Mouse (Mus musculus) embryonic fibroblast, embryonic 13.5 days (primary cell): ENCODE results near the gene Art4. TPM values are rescaled to one million over a fixed set of nuclear protein-coding genes. Genes with fewer than 3 reads are reported as not detected.

Source experiments
- H3K27ac ChIP-seq: 2 replicates; pipeline ENCODE4 v1.5.1; 2012; ENCODE audit warnings: low read length, control low read depth, inconsistent platforms; ENCODE audit not compliant: insufficient read depth
- H3K4me1 ChIP-seq: 2 replicates; pipeline ENCODE4 v1.6.1; 2011; ENCODE audit warnings: low read length; ENCODE audit not compliant: control insufficient read depth, insufficient read depth
- H3K4me3 ChIP-seq: 2 replicates; pipeline ENCODE4 v1.5.1; 2011; ENCODE audit warnings: mild to moderate bottlenecking, control low read depth, low read length; ENCODE audit not compliant: insufficient read depth
- CTCF ChIP-seq: IDR thresholded peaks from 2 replicates; pipeline ENCODE4 v1.5.1; 2011; ENCODE audit warnings: mild to moderate bottlenecking, control low read depth, low read length, moderate library complexity, borderline replicate concordance; ENCODE audit not compliant: insufficient read depth
- POLR2A ChIP-seq: IDR thresholded peaks from 2 replicates; pipeline ENCODE4 v1.6.1; 2011; ENCODE audit warnings: low read depth, mild to moderate bottlenecking, control low read depth, low read length, moderate library complexity
- polyA plus RNA-seq: library from polyadenylated mRNA; stranded (reverse); fragments of >200 nt; gene quantifications from 2 replicates; pipeline ENCODE4 v1.2.4, GENCODE M21; 2011; ENCODE audit warnings: low read depth; ENCODE audit not compliant: missing spikeins, insufficient read length

Art4 gene
- not detected in 2 replicates for polyA plus RNA-seq

DNA sequence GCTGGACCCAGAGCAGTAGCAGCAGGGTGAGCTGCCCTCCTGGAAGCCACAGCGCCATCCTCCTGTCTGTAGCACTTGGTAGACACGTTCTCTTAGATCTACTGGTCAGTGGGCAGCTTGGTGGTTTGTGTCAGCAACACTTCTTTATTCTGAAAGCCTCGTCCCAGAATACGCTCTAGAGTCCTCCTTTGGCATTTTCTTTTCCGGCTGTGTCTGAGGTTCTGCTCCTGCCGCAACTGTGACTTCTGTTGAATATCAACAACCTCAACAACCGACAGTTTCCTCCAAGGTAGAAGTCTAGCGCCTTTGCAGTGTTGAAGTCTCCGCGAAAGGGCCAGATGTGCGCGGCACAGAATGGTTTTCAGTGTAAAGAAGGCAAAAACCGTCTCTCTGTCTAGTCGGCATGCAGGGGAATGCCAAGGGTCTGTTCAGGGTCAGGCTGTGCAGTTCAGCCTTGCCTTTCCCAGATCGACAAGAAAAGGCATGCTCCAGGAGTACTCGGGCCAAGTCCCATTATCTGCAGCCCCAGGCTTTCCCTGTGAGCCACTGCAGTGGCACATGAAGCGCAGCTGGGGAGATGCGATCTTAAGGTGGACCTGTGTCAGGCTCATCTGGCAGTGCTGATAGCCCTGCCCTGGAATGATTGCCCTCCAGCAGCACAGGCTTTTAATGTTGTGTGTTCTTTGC lies at the start of gene Art4:
TSS of gene Art4 (minus strand) at position 548 of the 687 bp plus-strand sequence.
- H3K4me3 ChIP-seq: no peak within 1 kb of the TSS
- no peak within 1 kb of the TSS for H3K27ac ChIP-seq
- TF ChIP-seq POLR2A (no peak), CTCF (no peak)
- peaks cover 2% of the 10 kb centered on the region; the same call in 1 of the 2 replicates for H3K4me1 ChIP-seq

DNA sequence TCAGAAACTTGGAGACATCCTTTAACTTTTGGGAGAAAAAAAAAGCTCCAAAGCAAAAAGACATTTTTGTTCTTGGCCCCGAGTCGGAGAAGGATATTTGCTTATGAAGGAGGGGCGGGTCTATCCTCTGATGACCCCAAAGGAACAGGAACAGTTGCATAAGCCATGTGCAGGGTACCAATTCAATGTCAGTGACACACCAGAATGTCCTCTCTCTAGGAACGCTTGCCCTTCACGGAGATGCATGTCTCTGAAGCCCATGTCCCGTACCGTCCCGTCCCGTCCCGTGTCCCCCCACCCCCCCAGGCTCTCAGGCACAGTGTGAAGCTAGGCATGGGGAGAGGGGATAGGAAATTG lies 49.4 kb upstream of the Art4 start:
- no peak for TF ChIP-seq CTCF
- no peak for TF ChIP-seq POLR2A
- Histone ChIP-seq H3K4me1 (peaks cover 5% of the 10 kb centered on the region; the same call in 1 of the 2 replicates), H3K27ac (no peak overlapping the region), H3K4me3 (no peak overlapping the region)

DNA sequence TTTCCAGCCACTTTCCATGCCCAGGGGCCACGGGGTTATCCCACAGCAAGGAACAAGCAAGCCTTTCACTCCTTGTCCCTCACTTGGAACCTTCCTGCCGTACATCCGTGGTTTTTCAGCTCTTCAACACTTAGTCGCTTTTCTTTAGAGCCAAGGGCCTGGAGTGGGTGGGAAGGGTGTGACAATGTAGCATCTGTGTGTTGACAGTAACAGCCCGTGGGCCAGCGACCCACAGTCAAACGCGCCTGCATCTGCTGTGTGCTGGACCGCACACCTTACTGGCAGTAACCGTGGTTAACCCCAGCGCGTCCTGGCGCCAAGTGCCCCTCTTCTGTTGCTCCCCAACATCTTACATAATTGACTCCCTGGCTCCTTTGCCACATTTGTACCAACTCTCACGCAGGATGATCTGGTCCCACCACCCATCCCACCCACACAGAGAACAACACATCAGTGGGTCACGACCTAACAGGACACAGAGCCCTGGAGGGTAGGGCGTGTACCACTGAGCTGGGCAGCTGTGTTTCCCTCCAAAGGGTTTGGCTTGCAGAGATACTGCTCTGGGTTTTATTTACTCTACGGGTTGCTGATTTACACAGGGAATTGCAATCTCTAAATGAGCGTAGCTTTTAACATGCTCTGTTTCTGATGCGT lies 48.9 kb upstream of the Art4 start:
- TF ChIP-seq CTCF (no peak), POLR2A (no peak)
- H3K4me1 ChIP-seq: peaks cover 5% of the 10 kb centered on the region; the same call in 1 of the 2 replicates
- no peak overlapping the region for H3K27ac ChIP-seq
- H3K4me3 ChIP-seq: no peak overlapping the region

DNA sequence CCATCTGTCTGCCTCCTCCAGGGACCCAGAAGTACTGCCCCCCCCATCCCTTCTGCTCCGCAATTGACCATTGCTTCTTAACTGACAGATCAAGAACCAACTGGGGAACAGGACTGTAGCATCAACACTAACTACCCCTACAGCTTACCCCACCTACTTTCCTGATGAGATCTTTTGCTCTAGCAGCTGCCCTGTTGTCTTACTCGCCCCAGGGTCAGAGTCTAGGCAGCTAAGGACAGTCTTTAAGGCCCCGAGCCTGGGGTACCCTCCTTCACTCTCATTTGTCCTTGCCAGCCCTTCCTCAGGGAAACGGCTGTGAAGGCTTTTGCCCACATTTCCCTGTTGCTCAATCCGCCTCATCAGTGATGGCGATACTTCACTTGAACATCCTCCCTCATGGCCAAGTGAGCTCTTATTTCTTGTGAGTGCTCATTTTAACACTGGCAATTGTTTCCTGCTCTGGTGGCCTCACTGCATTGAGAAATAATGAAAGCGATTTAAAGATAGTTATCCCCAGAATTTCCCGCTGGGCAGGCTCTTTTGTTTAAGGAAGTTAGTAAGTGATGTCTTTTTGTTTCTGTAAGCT lies 46.4 kb upstream of the Art4 start:
- TF ChIP-seq POLR2A (no peak), CTCF (no peak)
- Histone ChIP-seq H3K4me1 (peaks cover 9% of the 10 kb centered on the region), H3K27ac (no peak overlapping the region), H3K4me3 (no peak overlapping the region)

DNA sequence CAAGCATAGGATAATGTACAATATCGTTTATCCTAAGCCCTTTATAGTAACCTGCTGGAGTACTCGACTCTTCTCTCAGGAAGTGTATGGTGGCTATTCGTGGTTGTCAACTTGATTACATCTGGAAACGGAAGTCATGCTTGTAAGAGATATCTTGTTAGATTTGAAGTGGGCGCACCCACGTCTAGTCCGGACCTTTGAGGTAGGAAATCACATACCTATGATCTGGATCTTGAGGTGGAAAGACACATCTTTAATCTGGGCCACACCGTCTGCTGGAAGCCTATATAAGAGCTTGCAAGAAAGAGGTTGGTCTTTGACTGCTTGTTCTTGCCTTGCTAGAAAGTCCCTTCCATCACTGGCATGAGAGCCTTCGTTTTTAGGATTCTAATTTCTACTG lies 45.0 kb upstream of the Art4 start:
- TF ChIP-seq POLR2A: no peak
- no peak for TF ChIP-seq CTCF
- Histone ChIP-seq H3K4me1 (peaks cover 13% of the 10 kb centered on the region), H3K4me3 (no peak overlapping the region), H3K27ac (no peak overlapping the region)

DNA sequence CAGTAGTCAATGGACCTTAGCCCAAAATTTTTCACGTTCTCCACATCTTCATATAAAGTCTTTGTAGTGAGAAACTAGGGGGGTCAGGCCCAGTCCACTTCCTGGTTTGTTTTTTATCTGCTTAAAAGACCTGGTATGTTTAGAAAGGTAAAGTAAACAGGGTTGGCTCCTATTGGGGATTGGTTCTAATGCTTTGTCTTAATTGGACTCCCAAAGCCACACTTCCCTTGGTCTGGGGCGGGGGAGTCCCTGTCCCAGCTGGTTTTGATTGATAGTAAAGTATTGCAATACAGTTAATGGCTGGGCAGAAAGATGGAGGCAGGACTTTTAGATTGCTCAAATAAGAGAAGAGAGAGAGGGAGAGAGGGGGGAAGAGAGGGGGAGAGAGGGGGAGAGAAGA lies 43.5 kb upstream of the Art4 start:
- peaks cover 18% of the 10 kb centered on the region for H3K4me1 ChIP-seq
- peak overlapping the region; percentile 99 for H3K27ac ChIP-seq
- no peak for TF ChIP-seq POLR2A
- TF ChIP-seq CTCF: no peak
- H3K4me3 ChIP-seq: no peak overlapping the region

DNA sequence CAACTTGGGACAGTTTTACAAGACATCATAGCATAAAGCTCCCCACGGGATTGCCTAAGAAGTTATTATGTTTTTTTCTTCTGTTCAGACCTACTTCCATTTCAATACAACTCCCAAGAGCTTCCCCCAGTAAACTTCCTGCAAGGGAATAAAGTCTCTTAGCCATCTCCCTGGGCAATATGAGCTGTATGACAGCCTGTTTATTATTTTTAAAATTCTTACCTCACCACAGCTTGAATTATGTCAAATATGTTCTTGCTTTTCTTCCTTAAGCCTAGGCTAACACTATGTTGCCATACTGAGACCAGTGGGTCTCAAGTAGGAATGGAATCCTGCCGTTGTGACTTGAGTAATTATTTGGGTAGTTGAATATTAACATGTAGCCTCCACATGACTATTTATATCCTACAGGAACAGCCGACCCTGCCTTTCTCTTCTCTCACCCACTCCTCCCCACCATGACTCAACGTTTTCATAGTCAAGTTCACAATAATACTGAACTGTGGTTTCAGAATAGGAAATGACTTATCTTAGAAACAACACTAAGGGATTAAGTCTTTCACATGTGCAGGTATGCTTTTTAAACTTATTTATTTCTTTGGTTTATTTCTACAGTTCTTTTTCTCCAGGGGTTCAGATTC lies 43.0 kb upstream of the Art4 start:
- peaks cover 18% of the 10 kb centered on the region for H3K4me1 ChIP-seq
- H3K4me3 ChIP-seq: no peak overlapping the region
- TF ChIP-seq CTCF (no peak), POLR2A (0 out of 2 replicates have a peak, but pooled peaks have one; percentile 20)
- peak overlapping the region; percentile 99 for H3K27ac ChIP-seq

DNA sequence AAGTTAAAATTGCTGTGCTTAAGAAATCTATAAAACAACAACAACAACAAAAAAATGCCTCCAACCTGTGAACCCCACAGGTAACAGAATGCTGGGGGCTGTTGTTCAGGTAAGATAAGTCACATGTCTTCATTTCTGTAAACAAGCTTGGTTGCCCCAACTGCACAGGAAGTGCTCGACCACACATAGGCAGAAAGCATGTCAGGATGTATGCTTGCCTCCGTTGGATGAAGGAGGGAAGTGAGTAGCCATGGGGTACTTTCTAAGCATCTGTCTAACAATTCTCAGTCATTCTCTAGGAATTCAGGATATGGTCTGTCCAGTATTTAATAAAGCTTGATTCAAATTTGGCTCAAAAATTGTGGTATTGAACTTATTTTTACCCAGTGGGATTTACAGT lies 41.4 kb upstream of the Art4 start:
- H3K4me3 ChIP-seq: no peak overlapping the region
- TF ChIP-seq POLR2A: no peak
- peaks cover 24% of the 10 kb centered on the region for H3K4me1 ChIP-seq
- H3K27ac ChIP-seq: peak overlapping the region; percentile 99

DNA sequence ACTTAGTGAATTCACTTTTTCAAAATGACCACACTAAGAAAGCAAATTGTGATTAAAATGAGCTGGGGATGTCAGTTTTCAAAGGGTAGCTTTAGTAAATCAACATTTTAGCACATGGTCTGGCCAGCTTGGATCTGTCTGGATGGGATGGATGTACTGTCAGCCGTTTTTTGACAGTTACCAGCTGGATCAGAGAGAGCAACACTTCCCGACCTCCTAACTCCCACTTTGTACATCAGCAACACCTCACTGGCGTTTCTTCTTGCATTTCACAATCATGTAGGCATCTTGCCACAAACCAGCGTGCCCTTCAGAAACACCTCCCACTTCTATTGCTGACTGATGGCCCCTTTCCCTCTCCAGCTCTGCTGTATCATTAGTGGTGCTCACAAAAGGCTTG lies 40.7 kb upstream of the Art4 start:
- TF ChIP-seq POLR2A (no peak), CTCF (no peak)
- H3K27ac ChIP-seq: peak overlapping the region; percentile 99
- no peak overlapping the region for H3K4me3 ChIP-seq

More for the DNA sequence above, 40.7 kb upstream of the Art4 start:
- H3K4me1 ChIP-seq: peaks cover 24% of the 10 kb centered on the region
